Mouse (Mus musculus): ENCODE measurements around the gene Adamtsl1.

The Adamtsl1 gene

DNA sequence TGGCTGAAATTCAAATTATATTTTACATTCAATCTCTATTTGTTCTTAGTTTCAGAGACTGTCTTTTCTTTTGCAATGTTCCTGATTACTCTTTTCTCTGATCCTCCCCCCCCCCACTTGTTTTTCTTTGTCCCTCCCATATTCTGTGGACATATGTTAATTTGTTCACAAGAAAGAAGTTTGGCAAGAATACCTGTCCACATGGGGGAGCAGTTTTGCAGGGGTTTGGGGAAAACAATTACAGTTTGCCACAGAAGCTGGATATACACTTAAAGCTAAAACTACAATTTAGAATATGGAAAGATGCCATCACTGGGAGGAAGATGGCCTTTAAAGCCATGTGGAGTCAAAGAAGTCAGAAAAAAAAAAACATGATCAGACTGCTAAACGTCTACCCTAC, 532.9 kb downstream of the Adamtsl1 start:
- no peak for DNase-seq (ENCODE audit: low read depth, low spot score)

GRCm38 (mm10) chr4:86053487-86054237, 539.7 kb downstream of the Adamtsl1 start:
- DNase-seq (ENCODE audit: low read depth, low spot score): no peak

GRCm38 (mm10) chr4:86060614-86061013, 546.6 kb downstream of the Adamtsl1 start:
- DNase-seq (ENCODE audit: low read depth, low spot score): no peak

- no peak for DNase-seq (ENCODE audit: low read depth, low spot score)
Observed at GRCm38 (mm10) chr4:86068376-86068775, 554.4 kb downstream of the Adamtsl1 start.

DNA sequence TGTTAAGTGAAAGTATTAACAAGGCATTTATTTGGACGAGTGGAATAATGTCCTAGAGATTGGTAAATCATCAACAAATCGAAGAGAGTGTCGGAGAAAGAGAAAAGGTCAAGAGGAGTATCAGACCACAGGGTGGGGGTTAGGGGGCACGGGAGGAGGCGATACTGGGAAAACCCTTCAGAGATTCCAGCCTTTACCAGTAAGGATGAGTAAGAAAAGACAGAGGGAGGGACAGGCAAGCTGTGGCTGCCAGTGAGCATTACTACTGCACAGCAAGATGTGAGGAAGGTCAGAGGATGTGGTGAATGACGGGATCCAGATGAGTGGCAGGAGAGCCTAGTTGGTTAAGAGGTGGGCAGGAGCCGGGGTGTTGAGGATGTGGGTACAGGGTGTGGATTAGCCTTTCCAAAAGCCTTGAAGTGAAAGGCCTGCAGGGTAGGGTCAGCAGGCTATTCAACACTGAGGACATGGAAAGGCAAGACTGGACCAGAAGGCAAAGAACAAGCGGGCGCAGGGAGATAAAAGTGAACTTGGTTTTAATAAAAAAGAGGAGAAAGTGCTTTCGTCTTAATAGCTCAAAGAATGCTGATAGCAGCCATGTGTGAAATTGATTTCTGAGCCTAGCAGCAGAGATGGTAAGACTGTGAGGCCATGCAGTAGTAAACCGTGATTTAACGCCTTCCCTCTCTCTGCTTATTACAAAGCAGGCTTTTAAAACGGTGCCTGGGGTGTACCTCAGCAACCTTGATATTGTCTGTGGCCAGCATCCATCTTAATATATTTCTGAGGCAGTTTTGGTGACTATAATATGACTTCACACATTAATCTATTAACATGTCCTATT, 555.1 kb downstream of the Adamtsl1 start:
- no peak for DNase-seq (ENCODE audit: low read depth, low spot score)

DNA sequence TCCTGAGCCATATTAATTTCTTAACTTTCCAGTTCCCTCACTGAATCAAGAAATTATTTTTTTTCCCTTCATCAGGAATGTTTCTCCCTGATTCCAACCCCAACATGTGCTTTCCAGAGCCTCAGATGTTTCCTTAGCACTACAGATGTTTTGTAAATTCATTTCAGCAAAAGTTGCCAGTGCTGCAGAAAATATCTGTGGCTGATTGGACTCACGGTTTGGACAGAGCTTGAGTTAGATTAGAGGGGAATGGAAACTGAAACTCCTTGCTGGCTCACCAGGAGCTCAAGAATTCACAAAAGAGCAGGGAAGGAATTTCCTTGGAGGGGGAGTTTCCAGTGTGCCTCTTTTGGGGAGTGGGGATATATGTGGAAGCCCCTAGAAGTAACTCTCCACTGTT, 560.9 kb downstream of the Adamtsl1 start:
- DNase-seq (ENCODE audit: low read depth, low spot score): no peak

DNA sequence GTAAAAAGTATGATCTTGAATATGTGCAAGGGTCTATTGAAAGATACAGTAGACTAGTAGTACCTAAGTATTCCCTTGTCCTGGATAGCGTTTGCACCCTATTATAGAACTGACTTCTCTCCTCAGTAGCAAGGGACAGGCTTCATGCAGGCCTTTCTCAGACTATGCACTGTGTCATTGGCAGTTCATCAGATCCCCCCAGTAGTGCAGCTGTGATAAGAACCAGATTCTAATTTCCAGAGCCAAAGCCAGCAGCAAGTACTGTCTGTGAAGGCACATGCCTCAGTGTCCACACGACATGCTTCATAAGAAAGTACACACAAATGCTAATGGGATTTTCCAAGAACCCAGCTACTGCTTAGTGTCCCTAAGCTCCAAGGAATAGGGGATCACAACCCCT, 563.4 kb downstream of the Adamtsl1 start:
- DNase-seq (ENCODE audit: low read depth, low spot score): no peak

- DNase-seq (ENCODE audit: low read depth, low spot score): no peak
Observed at GRCm38 (mm10) chr4:86077854-86078253, 563.9 kb downstream of the Adamtsl1 start.

GRCm38 (mm10) chr4:86087508-86087907, 573.5 kb downstream of the Adamtsl1 start:
- DNase-seq (ENCODE audit: low read depth, low spot score): no peak

GRCm38 (mm10) chr4:86103207-86103606, 589.2 kb downstream of the Adamtsl1 start:
- DNase-seq (ENCODE audit: low read depth, low spot score): no peak

DNA sequence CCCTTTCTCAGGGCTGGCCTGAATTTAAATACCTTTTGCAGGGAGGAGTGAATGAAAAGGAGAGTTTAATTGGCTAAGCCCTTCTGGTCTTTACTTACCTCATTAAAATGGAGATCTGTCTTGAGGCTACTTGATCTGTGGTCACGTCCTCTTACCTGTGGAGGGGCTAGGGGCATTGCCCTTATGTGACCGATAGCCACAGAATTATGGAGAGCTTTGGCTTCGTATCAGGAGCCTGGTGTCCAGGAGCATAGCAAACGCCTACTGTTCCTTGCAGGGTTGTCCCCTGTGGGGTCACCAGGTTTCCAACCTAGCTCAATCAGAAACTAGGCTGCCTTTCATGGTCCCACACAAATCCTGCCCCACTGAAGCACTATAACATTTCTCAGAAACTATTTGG, 594.4 kb downstream of the Adamtsl1 start:
- no peak for DNase-seq (ENCODE audit: low read depth, low spot score)

- no peak for DNase-seq (ENCODE audit: low read depth, low spot score)
Observed at GRCm38 (mm10) chr4:86119067-86119466, 605.1 kb downstream of the Adamtsl1 start.

GRCm38 (mm10) chr4:86122431-86122830, 608.5 kb downstream of the Adamtsl1 start:
- no peak for DNase-seq (ENCODE audit: low read depth, low spot score)

- DNase-seq (ENCODE audit: low read depth, low spot score): no peak
Observed at GRCm38 (mm10) chr4:86124374-86124773, 610.4 kb downstream of the Adamtsl1 start.

DNA sequence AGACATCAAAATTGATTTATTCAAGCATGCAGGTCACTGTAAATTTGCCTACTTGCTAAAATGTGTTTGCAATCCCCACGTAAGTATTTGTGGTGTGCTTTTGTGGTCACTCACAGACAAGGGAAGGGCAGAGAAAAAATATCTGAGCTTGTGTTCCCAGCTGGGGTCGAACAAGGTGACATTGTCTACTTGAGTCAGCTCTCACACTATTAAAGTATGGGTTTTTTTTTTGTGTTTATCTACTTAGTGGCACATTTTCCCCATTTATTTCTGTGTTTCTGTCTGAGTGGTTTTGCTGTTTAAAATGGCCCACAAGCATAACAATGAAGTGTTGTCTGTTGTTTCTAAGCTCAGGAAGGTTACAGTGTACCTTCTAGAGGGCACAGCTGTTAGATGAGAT, 612.7 kb downstream of the Adamtsl1 start:
- DNase-seq (ENCODE audit: low read depth, low spot score): no peak

- no peak for DNase-seq (ENCODE audit: low read depth, low spot score)
Observed at GRCm38 (mm10) chr4:86158551-86158950, 644.6 kb downstream of the Adamtsl1 start.

DNA sequence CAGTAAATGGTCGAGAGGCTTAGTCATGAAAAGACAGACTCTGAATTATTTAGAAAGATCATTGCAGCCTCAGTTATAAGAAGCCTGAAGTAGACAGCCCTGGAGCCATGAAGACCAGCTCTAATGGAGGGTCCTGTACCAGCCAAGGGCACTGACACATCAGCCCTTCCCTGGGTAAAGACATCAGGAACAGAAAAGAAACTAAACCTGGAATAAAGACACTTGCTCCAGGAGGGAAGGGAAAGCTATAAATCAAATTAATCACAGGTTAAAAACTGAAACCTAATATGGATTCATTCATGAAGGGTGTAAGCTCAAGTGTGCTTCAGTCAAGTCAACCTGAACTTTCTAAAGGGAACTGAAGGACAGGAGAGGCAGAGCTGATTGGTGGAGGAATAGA, 645.4 kb downstream of the Adamtsl1 start:
- DNase-seq (ENCODE audit: low read depth, low spot score): no peak

DNA sequence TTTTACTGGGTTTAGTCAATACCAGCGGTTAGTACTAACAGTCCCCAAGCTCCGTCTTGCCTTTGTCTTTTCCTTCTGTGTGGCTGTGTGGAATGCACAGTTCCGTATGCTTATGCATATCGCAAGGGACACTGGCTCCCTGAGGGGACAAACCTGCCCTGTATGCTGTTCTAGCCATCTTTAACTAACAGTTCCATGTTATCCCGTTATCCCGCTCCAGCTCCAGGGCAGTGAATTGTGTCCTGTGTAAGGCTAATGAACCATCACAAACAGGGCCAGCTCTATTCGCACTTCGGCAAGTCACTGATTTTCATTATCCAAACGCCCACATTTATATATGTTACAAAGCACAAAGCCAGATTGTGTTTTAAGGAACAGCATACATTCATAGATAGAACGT, 656.8 kb downstream of the Adamtsl1 start:
- no peak for DNase-seq (ENCODE audit: low read depth, low spot score)

DNA sequence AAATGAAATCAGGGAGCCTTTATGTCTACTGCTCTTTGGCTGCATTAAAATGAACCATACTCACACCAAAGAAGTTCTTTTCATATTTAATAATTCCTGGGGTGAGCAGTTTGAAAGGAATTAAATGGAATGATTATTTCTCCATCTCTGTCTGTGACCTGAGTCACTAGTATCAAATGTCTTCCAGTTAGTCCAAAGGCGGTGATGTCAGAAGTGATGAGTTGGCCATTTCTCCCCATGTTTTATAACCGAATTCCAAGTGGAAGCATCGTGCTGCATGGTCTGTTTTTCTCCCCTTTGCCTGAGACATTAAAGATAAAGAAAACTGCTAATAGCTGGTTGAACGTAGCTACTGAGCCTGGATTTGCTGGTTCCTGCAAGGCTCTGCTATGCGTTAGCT, 657.5 kb downstream of the Adamtsl1 start:
- no peak for DNase-seq (ENCODE audit: low read depth, low spot score)

GRCm38 (mm10) chr4:86177471-86177870, 663.5 kb downstream of the Adamtsl1 start:
- DNase-seq (ENCODE audit: low read depth, low spot score): no peak

DNA sequence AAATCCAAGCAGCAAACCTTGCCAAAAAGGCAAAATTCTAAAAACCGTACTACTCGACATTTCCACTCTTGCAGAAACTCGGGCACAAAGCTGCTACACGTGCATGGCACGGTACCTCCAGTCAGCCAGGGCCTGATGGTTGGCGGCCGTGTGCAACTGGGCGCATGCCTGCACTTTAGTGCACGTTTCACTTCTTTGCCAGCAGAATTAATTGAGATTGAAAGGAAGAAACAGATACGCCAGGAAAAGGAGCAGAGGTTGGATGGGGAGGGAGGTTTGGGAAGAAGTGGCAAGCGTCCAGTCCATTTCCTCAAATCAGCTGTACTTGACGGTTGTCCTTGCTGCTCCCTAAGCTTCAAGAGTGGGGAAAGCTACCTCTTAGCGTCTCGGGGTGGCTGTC, 664.1 kb downstream of the Adamtsl1 start:
- no peak for DNase-seq (ENCODE audit: low read depth, low spot score)

DNA sequence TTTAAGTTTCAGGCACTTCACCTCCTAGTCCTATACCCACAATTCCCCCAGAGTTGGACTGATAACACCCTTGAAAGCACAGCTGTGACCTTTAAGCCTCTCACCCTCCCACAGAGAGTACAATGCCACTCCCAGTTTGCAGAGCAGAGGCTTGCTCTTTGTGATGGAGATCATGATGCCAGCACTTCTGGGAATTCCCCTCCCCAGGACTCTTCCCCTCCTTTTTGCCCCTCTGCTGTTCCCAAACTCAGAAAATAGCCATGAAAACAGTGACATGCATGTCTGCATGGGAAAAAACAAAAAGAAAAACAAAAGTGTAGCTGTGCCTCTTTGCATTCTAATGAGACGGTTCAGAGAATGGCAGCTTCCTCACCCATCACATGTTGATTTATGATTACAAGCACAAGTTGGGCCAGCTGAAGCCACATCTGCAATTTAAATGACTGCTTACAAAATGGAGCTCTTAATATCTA, 669.8 kb downstream of the Adamtsl1 start:
- DNase-seq (ENCODE audit: low read depth, low spot score): no peak

- DNase-seq (ENCODE audit: low read depth, low spot score): no peak
Observed at GRCm38 (mm10) chr4:86189853-86190252, 675.9 kb downstream of the Adamtsl1 start.
